Comparison of ENCODE assay signal across 26 mouse cellular contexts in genomic region chr1:174427402-174427801, GRCm38 (mm10). TPM values are rescaled to one million over a fixed set of nuclear protein-coding genes. Genes with fewer than 3 reads are reported as not detected.
"Had no signal": no experiment of that assay in that cellular context is flagged by ENCODE, and none has a peak within 500 bp of the region (broad histone marks: within the 10 kb centered on the region; RNA-seq: fewer than 3 reads in every experiment).

No protein-coding gene starts in this region.

- DNase-seq: retina, postnatal 1 day; right cerebral cortex, adult 18-20 months; right cerebral cortex, postnatal 14 days; right cerebral cortex, postnatal 4 days; spleen, adult 18-20 months; thymus, adult 18-20 months; thymus, adult 2 months; thymus, postnatal 14 days; thymus, postnatal 25 days; thymus, postnatal 36 days; thymus, postnatal 4 days had no signal

- H3K4me3 ChIP-seq: neural tube, embryonic 12.5 days; neural tube, embryonic 13.5 days; neural tube, embryonic 15.5 days; stomach, embryonic 15.5 days had no signal

- H3K4me1 ChIP-seq: neural tube, embryonic 12.5 days; neural tube, embryonic 13.5 days; neural tube, embryonic 15.5 days; stomach, embryonic 15.5 days had no signal

- H3K27ac ChIP-seq: neural tube, embryonic 12.5 days; neural tube, embryonic 13.5 days; neural tube, embryonic 15.5 days; stomach, embryonic 15.5 days; stomach, postnatal 0 days had no signal

- H3K9ac ChIP-seq: neural tube, embryonic 12.5 days; neural tube, embryonic 13.5 days; neural tube, embryonic 15.5 days; stomach, embryonic 15.5 days had no signal

- H3K27me3 ChIP-seq: neural tube, embryonic 12.5 days; neural tube, embryonic 13.5 days; neural tube, embryonic 15.5 days; stomach, embryonic 15.5 days had no signal

- H3K9me3 ChIP-seq: neural tube, embryonic 12.5 days; neural tube, embryonic 13.5 days; neural tube, embryonic 15.5 days; stomach, embryonic 15.5 days had no signal

- H3K36me3 ChIP-seq: neural tube, embryonic 12.5 days; neural tube, embryonic 13.5 days; neural tube, embryonic 15.5 days; stomach, embryonic 15.5 days had no signal

RNA-seq across cellular contexts. Expression of gene Olfr414, which starts 3.5 kb away (rescaled TPM):
- total RNA-seq: neutrophil, adult 5-6 weeks had no signal
- polyA plus RNA-seq: neural tube, embryonic 11.5 days; neural tube, embryonic 12.5 days; neural tube, embryonic 13.5 days; neural tube, embryonic 14.5 days; neural tube, embryonic 15.5 days; small intestine, adult 2 months; stomach, embryonic 14.5 days; stomach, embryonic 15.5 days; stomach, postnatal 0 days; testis, adult 2 months; thymus, adult 2 months; thymus, postnatal 0 days; urinary bladder, adult 2 months had no signal

RNA-seq across cellular contexts. Expression of gene Olfr220, which starts 14.5 kb away (rescaled TPM):
- polyA plus RNA-seq: neural tube, embryonic 11.5 days; neural tube, embryonic 12.5 days; neural tube, embryonic 13.5 days; neural tube, embryonic 14.5 days; neural tube, embryonic 15.5 days; small intestine, adult 2 months; spleen, adult 2 months; stomach, embryonic 14.5 days; stomach, embryonic 15.5 days; stomach, embryonic 16.5 days; stomach, postnatal 0 days; testis, adult 2 months; thymus, adult 2 months; thymus, postnatal 0 days; urinary bladder, adult 2 months had no signal

RNA-seq across cellular contexts. Expression of gene Olfr248, which starts 36.6 kb away (rescaled TPM):
- total RNA-seq: neutrophil, adult 5-6 weeks had no signal
- polyA plus RNA-seq: neural tube, embryonic 11.5 days; neural tube, embryonic 12.5 days; neural tube, embryonic 13.5 days; neural tube, embryonic 14.5 days; neural tube, embryonic 15.5 days; small intestine, adult 2 months; spleen, adult 2 months; stomach, embryonic 14.5 days; stomach, embryonic 15.5 days; stomach, embryonic 16.5 days; stomach, postnatal 0 days; testis, adult 2 months; thymus, adult 2 months; thymus, postnatal 0 days; urinary bladder, adult 2 months had no signal
